Mouse (Mus musculus): ENCODE data around the gene Zfp60. TPM values are rescaled to one million over a fixed set of nuclear protein-coding genes. Genes with fewer than 3 reads are reported as not detected.

The Zfp60 gene
- polyA plus RNA-seq, 1 experiment from 2014 or later, result 8.4 TPM

DNA sequence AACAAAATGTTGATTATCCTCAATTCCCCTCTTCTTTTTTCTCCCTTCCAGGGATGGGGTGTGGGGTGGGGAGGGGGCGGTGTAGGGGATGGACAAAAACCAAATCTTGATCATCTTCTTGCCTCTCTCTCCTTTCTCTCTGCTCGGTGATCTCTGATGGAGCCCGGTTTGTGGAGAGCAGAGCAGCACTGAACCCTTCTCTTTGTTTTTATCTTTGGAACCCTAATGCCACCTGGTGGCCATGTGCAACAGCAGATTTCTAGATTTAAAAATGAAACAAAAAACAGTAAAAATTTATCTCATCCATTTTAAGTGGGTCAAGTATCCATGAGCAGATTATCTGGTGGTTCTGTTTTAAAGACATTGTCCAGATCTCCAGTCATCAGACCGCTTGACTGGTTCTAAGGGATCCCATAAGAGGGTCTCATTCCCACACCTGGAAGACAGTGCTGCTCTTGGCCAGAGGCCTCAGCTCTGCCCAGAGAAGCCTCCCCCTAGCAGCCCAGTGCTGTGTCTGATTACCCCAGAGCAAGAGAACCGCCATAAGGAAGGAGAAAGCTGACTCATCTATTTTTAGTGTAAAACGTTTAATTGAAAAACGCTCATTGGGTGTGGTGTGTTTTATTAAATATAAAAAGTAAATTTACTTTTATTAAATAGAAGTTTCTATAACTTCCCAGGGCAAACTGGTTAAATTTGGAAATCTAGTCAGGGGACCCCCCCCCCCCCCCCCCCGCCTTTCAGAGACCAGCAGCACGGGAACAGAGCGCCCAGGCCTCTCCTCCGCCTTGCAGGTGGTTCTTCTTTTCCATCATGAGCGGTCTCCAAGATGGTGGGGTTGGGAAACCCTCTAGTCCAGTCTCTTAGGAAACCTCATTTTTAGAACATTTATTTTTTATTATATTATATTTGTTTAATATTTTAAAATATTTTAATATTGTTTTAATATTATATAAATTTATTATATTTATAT lies 5.3 kb upstream of the Zfp60 start:
- no peaks in the 10 kb centered on the region for H3K9me3 ChIP-seq (ENCODE audit: control insufficient read depth, low read length)
- no peaks in the 10 kb centered on the region for H3K27me3 ChIP-seq (ENCODE audit: control insufficient read depth, insufficient read depth, low read length)
- TF ChIP-seq CTCF (IDR thresholded peaks at IDR 0.05; ENCODE audit: low read depth) (peak; percentile 76), EP300 (optimal IDR thresholded peaks at IDR 0.05) (no peak)
- no peak overlapping the region for H3K27ac ChIP-seq (replicated peaks)
- WGBS, result 37% methylated on average over 12 of the region's 12 CpGs
- ATAC-seq (ENCODE audit: low FRiP score, low TSS enrichment) (0 out of 2 replicates have a peak, but pooled peaks have one; percentile 38), DNase-seq (ENCODE audit: low spot score) (peak; percentile 28)
- no peak overlapping the region for H3K4me2 ChIP-seq (replicated peaks; ENCODE audit: low read depth)
- no peaks in the 10 kb centered on the region for H3K36me3 ChIP-seq (ENCODE audit: control insufficient read depth, insufficient read depth, low read length)
- H3K9ac ChIP-seq (ENCODE audit: low read length), result no peak overlapping the region
- no peak overlapping the region for H3K4me3 ChIP-seq (ENCODE audit: low read depth, low read length)
- no peaks in the 10 kb centered on the region for H3K4me1 ChIP-seq (replicated peaks; ENCODE audit: control insufficient read depth, insufficient read depth)

DNA sequence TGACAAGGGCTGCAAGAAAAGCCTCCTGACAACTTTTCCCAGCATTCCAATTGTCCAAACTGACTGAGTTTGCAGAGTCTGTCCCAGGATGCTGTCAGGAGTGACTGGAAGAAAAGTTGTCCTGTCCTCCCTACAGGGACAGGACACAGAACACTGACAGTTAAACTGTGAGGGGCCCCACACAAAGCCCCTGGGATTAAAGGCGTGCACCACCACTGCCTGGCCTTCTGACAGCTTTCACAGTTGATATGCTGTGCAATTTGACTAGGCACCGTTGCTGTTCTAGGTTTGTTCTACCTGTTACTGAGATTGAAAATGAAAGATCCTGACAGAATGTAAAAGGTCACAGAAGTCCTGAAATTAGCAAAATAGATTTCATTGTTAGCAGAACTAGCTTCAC lies 3.7 kb upstream of the Zfp60 start:
- Histone ChIP-seq H3K36me3 (ENCODE audit: control insufficient read depth, insufficient read depth, low read length) (no peaks in the 10 kb centered on the region), H3K27ac (replicated peaks) (no peak overlapping the region), H3K9ac (ENCODE audit: low read length) (no peak overlapping the region), H3K9me3 (ENCODE audit: control insufficient read depth, low read length) (no peaks in the 10 kb centered on the region), H3K27me3 (ENCODE audit: control insufficient read depth, insufficient read depth, low read length) (no peaks in the 10 kb centered on the region), H3K4me1 (replicated peaks; ENCODE audit: control insufficient read depth, insufficient read depth) (no peaks in the 10 kb centered on the region), H3K4me3 (ENCODE audit: low read depth, low read length) (no peak overlapping the region), H3K4me2 (replicated peaks; ENCODE audit: low read depth) (no peak overlapping the region)
- whole genome bisulfite sequencing, result 50% methylated on average over 2 of the region's 2 CpGs
- DNase-seq (ENCODE audit: low spot score) (no peak), ATAC-seq (ENCODE audit: low FRiP score, low TSS enrichment) (no peak)
- TF ChIP-seq CTCF (IDR thresholded peaks at IDR 0.05; ENCODE audit: low read depth), result no peak
- no peak for TF ChIP-seq EP300 (optimal IDR thresholded peaks at IDR 0.05)

GRCm38 (mm10) chr7:27731946-27732345 lies 757 bp downstream of the Zfp60 start:
- 3% methylated on average over 12 of the region's 12 CpGs for WGBS
- no peak for TF ChIP-seq EP300 (optimal IDR thresholded peaks at IDR 0.05)
- no peak for TF ChIP-seq CTCF (IDR thresholded peaks at IDR 0.05; ENCODE audit: low read depth)

DNA sequence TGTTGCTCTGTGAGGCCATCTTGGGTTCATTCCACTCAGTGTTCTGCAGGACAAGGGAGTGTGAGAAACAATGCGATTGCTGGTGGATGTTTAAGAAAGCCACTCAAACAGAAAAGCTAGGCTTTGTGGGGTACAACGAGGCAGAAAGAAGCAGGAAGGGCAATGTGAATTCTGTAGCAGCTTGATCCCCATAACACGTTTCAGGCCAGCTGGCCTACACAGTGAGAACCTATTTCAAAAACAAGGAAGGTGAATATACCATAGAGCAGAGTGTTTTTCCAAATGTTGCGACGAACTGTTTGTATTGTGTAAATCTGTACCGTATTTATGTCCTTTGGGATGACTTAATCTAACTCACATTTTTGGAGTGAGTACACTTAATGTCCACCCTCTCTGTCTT lies 1.3 kb downstream of the Zfp60 start:
- no peak for ATAC-seq (ENCODE audit: low FRiP score, low TSS enrichment)
- Histone ChIP-seq H3K9ac (ENCODE audit: low read length) (no peak overlapping the region), H3K4me2 (replicated peaks; ENCODE audit: low read depth) (peak overlapping the region; percentile 80), H3K4me3 (ENCODE audit: low read depth, low read length) (no peak overlapping the region), H3K4me1 (replicated peaks; ENCODE audit: control insufficient read depth, insufficient read depth) (no peaks in the 10 kb centered on the region), H3K9me3 (ENCODE audit: control insufficient read depth, low read length) (no peaks in the 10 kb centered on the region), H3K36me3 (ENCODE audit: control insufficient read depth, insufficient read depth, low read length) (no peaks in the 10 kb centered on the region), H3K27ac (replicated peaks) (peak overlapping the region; percentile 2; the same call in 1 of the 2 replicates), H3K27me3 (ENCODE audit: control insufficient read depth, insufficient read depth, low read length) (no peaks in the 10 kb centered on the region)
- 75% methylated on average over 6 of the region's 6 CpGs for WGBS
- TF ChIP-seq EP300 (optimal IDR thresholded peaks at IDR 0.05) (no peak), CTCF (IDR thresholded peaks at IDR 0.05; ENCODE audit: low read depth) (no peak)
- DNase-seq (ENCODE audit: low spot score), result no peak

More at GRCm38 (mm10) chr7:27731946-27732345, 757 bp downstream of the Zfp60 start:
- Histone ChIP-seq H3K9me3 (ENCODE audit: control insufficient read depth, low read length) (no peaks in the 10 kb centered on the region), H3K27me3 (ENCODE audit: control insufficient read depth, insufficient read depth, low read length) (no peaks in the 10 kb centered on the region), H3K4me2 (replicated peaks; ENCODE audit: low read depth) (peak overlapping the region; percentile 80), H3K36me3 (ENCODE audit: control insufficient read depth, insufficient read depth, low read length) (no peaks in the 10 kb centered on the region), H3K9ac (ENCODE audit: low read length) (peak overlapping the region; percentile 69), H3K27ac (replicated peaks) (peak overlapping the region; percentile 94), H3K4me1 (replicated peaks; ENCODE audit: control insufficient read depth, insufficient read depth) (no peaks in the 10 kb centered on the region), H3K4me3 (ENCODE audit: low read depth, low read length) (peak overlapping the region; percentile 66)
- ATAC-seq (ENCODE audit: low FRiP score, low TSS enrichment) (no peak), DNase-seq (ENCODE audit: low spot score) (peak; percentile 12)

GRCm38 (mm10) chr7:27735457-27735856 lies 4.3 kb downstream of the Zfp60 start:
- 69% methylated on average over 5 of the region's 5 CpGs for WGBS
- Histone ChIP-seq H3K36me3 (ENCODE audit: control insufficient read depth, insufficient read depth, low read length) (peaks cover 13% of the 10 kb centered on the region), H3K9ac (ENCODE audit: low read length) (no peak overlapping the region), H3K4me2 (replicated peaks; ENCODE audit: low read depth) (no peak overlapping the region), H3K4me1 (replicated peaks; ENCODE audit: control insufficient read depth, insufficient read depth) (no peaks in the 10 kb centered on the region), H3K4me3 (ENCODE audit: low read depth, low read length) (no peak overlapping the region), H3K27me3 (ENCODE audit: control insufficient read depth, insufficient read depth, low read length) (no peaks in the 10 kb centered on the region), H3K27ac (replicated peaks) (no peak overlapping the region), H3K9me3 (ENCODE audit: control insufficient read depth, low read length) (no peaks in the 10 kb centered on the region)
- no peak for ATAC-seq (ENCODE audit: low FRiP score, low TSS enrichment)
- DNase-seq (ENCODE audit: low spot score), result no peak
- no peak for TF ChIP-seq CTCF (IDR thresholded peaks at IDR 0.05; ENCODE audit: low read depth)
- no peak for TF ChIP-seq EP300 (optimal IDR thresholded peaks at IDR 0.05)

Measured in stomach, postnatal 0 days (tissue).